Mouse (Mus musculus) splenic B cell, adult 2 months (primary cell): ENCODE results near the gene Itpr1.

ENCODE experiments used
- DNase-seq: peaks from one replicate; pipeline ENCODE4 v3.0.0-alpha.2; 2011; ENCODE audit warnings: low read depth, low spot score
- H3K27me3 ChIP-seq: 2 replicates; pipeline ENCODE4 v1.6.1; 2012; ENCODE audit warnings: mild to moderate bottlenecking, low read length, moderate library complexity, mixed read lengths; ENCODE audit not compliant: control insufficient read depth, poor library complexity, insufficient read depth, severe bottlenecking
- H3K36me3 ChIP-seq: 2 replicates; pipeline ENCODE4 v1.6.1; 2012; ENCODE audit warnings: mild to moderate bottlenecking, low read length, moderate library complexity, mixed read lengths; ENCODE audit not compliant: control insufficient read depth, poor library complexity, insufficient read depth, severe bottlenecking

Gene Itpr1

GRCm38 (mm10) chr6:108417508-108417907 is 204.6 kb downstream of the Itpr1 start:
- Histone ChIP-seq H3K36me3 (peaks cover 13% of the 10 kb centered on the region), H3K27me3 (no peaks in the 10 kb centered on the region)
- DNase-seq = peak; percentile 66

- H3K27me3 ChIP-seq = no peaks in the 10 kb centered on the region
- DNase-seq = no peak
- peaks cover 13% of the 10 kb centered on the region for H3K36me3 ChIP-seq
These were observed 205.3 kb downstream of the Itpr1 start for GRCm38 (mm10) chr6:108418218-108418617.

GRCm38 (mm10) chr6:108424749-108425584 is 212.1 kb downstream of the Itpr1 start:
- DNase-seq = no peak
- Histone ChIP-seq H3K36me3 (peaks cover 5% of the 10 kb centered on the region; the same call in 1 of the 2 replicates), H3K27me3 (no peaks in the 10 kb centered on the region)

GRCm38 (mm10) chr6:108426789-108427188 is 213.9 kb downstream of the Itpr1 start:
- no peaks in the 10 kb centered on the region for H3K27me3 ChIP-seq
- peak; percentile 44 for DNase-seq
- H3K36me3 ChIP-seq = peaks cover 4% of the 10 kb centered on the region; the same call in 1 of the 2 replicates

- no peaks in the 10 kb centered on the region for H3K27me3 ChIP-seq
- peaks cover 6% of the 10 kb centered on the region; the same call in 1 of the 2 replicates for H3K36me3 ChIP-seq
- no peak for DNase-seq
These were observed 215.5 kb downstream of the Itpr1 start for GRCm38 (mm10) chr6:108428383-108428782.

- Histone ChIP-seq H3K36me3 (peaks cover 6% of the 10 kb centered on the region; the same call in 1 of the 2 replicates), H3K27me3 (no peaks in the 10 kb centered on the region)
- DNase-seq = no peak
These were observed 217.1 kb downstream of the Itpr1 start for GRCm38 (mm10) chr6:108429950-108430349.

GRCm38 (mm10) chr6:108431193-108431592 is 218.3 kb downstream of the Itpr1 start:
- DNase-seq = no peak
- Histone ChIP-seq H3K27me3 (no peaks in the 10 kb centered on the region), H3K36me3 (peaks cover 11% of the 10 kb centered on the region)

- no peak for DNase-seq
- Histone ChIP-seq H3K27me3 (no peaks in the 10 kb centered on the region), H3K36me3 (peaks cover 13% of the 10 kb centered on the region)
These were observed 219.9 kb downstream of the Itpr1 start for GRCm38 (mm10) chr6:108432836-108433235.

GRCm38 (mm10) chr6:108434816-108435215 is 221.9 kb downstream of the Itpr1 start:
- no peak for DNase-seq
- H3K36me3 ChIP-seq = peaks cover 9% of the 10 kb centered on the region
- no peaks in the 10 kb centered on the region for H3K27me3 ChIP-seq

- H3K27me3 ChIP-seq = no peaks in the 10 kb centered on the region
- peaks cover 10% of the 10 kb centered on the region for H3K36me3 ChIP-seq
- peak; percentile 8 for DNase-seq
These were observed 222.6 kb downstream of the Itpr1 start for GRCm38 (mm10) chr6:108435467-108435866.

- Histone ChIP-seq H3K36me3 (peaks cover 10% of the 10 kb centered on the region), H3K27me3 (no peaks in the 10 kb centered on the region)
- no peak for DNase-seq
These were observed 223.7 kb downstream of the Itpr1 start for GRCm38 (mm10) chr6:108436608-108437007.

- peak; percentile 38 for DNase-seq
- Histone ChIP-seq H3K27me3 (no peaks in the 10 kb centered on the region), H3K36me3 (peaks cover 6% of the 10 kb centered on the region)
These were observed 228.4 kb downstream of the Itpr1 start for GRCm38 (mm10) chr6:108441290-108441689.

GRCm38 (mm10) chr6:108442291-108442690 is 229.4 kb downstream of the Itpr1 start:
- DNase-seq = no peak
- peaks cover 6% of the 10 kb centered on the region for H3K36me3 ChIP-seq
- H3K27me3 ChIP-seq = no peaks in the 10 kb centered on the region

GRCm38 (mm10) chr6:108444435-108444834 is 231.5 kb downstream of the Itpr1 start:
- H3K36me3 ChIP-seq = peaks cover 7% of the 10 kb centered on the region
- no peaks in the 10 kb centered on the region for H3K27me3 ChIP-seq
- no peak for DNase-seq

- H3K27me3 ChIP-seq = no peaks in the 10 kb centered on the region
- DNase-seq = no peak
- H3K36me3 ChIP-seq = peaks cover 6% of the 10 kb centered on the region
These were observed 232.1 kb downstream of the Itpr1 start for GRCm38 (mm10) chr6:108445006-108445405.
